Mouse (Mus musculus): ENCODE measurements around the gene Crisp2. TPM values are rescaled to one million over a fixed set of nuclear protein-coding genes. Genes with fewer than 3 reads are reported as not detected.

Crisp2 gene
- polyA plus RNA-seq, 1 experiment from 2014 or later, result 0.33 TPM

GRCm38 (mm10) chr17:40811560-40811959 lies 4.8 kb upstream of the Crisp2 start:
- Histone ChIP-seq H3K27me3 (ENCODE audit: control insufficient read depth, insufficient read depth, low read length) (no peaks in the 10 kb centered on the region), H3K9ac (ENCODE audit: low read depth, low read length) (no peak overlapping the region), H3K9me3 (replicated peaks; ENCODE audit: control insufficient read depth, low read length) (no peaks in the 10 kb centered on the region), H3K27ac (ENCODE audit: low read depth, low read length) (no peak overlapping the region), H3K4me2 (no peak overlapping the region), H3K36me3 (ENCODE audit: control insufficient read depth, insufficient read depth, low read length) (no peaks in the 10 kb centered on the region), H3K4me1 (ENCODE audit: control insufficient read depth, insufficient read depth, low read length) (peaks cover 2% of the 10 kb centered on the region; the same call in 1 of the 2 replicates), H3K4me3 (ENCODE audit: low read depth, low read length) (no peak overlapping the region)
- WGBS (ENCODE audit: insufficient replicate concordance), result 74% methylated on average over 1 of the region's 1 CpGs
- ATAC-seq (replicated peaks; ENCODE audit: insufficient number of reproducible peaks, low FRiP score, low TSS enrichment), result no peak

GRCm38 (mm10) chr17:40810934-40811333 lies 4.1 kb upstream of the Crisp2 start, which contains the start of gene Rhag:
TSS of gene Rhag (plus strand) at chr17:40811126.
- H3K4me3 ChIP-seq (ENCODE audit: low read depth, low read length), result peak within 1 kb of the TSS; percentile 30; the same call in 1 of the 2 replicates
- no peak within 1 kb of the TSS; the same call in 1 of the 2 replicates for H3K4me2 ChIP-seq
- H3K27me3 ChIP-seq (ENCODE audit: control insufficient read depth, insufficient read depth, low read length), result no peaks in the 10 kb centered on the region
- ATAC-seq (replicated peaks; ENCODE audit: insufficient number of reproducible peaks, low FRiP score, low TSS enrichment), result peak; percentile 75; the same call in 1 of the 2 replicates
- peaks cover 2% of the 10 kb centered on the region; the same call in 1 of the 2 replicates for H3K4me1 ChIP-seq (ENCODE audit: control insufficient read depth, insufficient read depth, low read length)
- H3K36me3 ChIP-seq (ENCODE audit: control insufficient read depth, insufficient read depth, low read length), result no peaks in the 10 kb centered on the region
- 0 out of 2 replicates have a peak within 1 kb of the TSS, but pooled peaks have one; percentile 28 for H3K9ac ChIP-seq (ENCODE audit: low read depth, low read length)
- no peaks in the 10 kb centered on the region for H3K9me3 ChIP-seq (replicated peaks; ENCODE audit: control insufficient read depth, low read length)
- WGBS (ENCODE audit: insufficient replicate concordance), result 47% methylated on average over 1 of the region's 1 CpGs
- H3K27ac ChIP-seq (ENCODE audit: low read depth, low read length), result no peak within 1 kb of the TSS

- Histone ChIP-seq H3K27ac (ENCODE audit: low read depth, low read length) (no peak overlapping the region), H3K4me2 (no peak overlapping the region), H3K4me1 (ENCODE audit: control insufficient read depth, insufficient read depth, low read length) (peaks cover 2% of the 10 kb centered on the region; the same call in 1 of the 2 replicates), H3K4me3 (ENCODE audit: low read depth, low read length) (no peak overlapping the region), H3K9me3 (replicated peaks; ENCODE audit: control insufficient read depth, low read length) (no peaks in the 10 kb centered on the region), H3K27me3 (ENCODE audit: control insufficient read depth, insufficient read depth, low read length) (no peaks in the 10 kb centered on the region), H3K9ac (ENCODE audit: low read depth, low read length) (no peak overlapping the region), H3K36me3 (ENCODE audit: control insufficient read depth, insufficient read depth, low read length) (no peaks in the 10 kb centered on the region)
- no peak for ATAC-seq (replicated peaks; ENCODE audit: insufficient number of reproducible peaks, low FRiP score, low TSS enrichment)
These were observed 1.3 kb upstream of the Crisp2 start for GRCm38 (mm10) chr17:40808071-40808470.

GRCm38 (mm10) chr17:40806550-40806949 lies 253 bp downstream of the Crisp2 start:
- H3K4me2 ChIP-seq, result peak overlapping the region; percentile 14; the same call in 1 of the 2 replicates
- peaks cover 2% of the 10 kb centered on the region; the same call in 1 of the 2 replicates for H3K4me1 ChIP-seq (ENCODE audit: control insufficient read depth, insufficient read depth, low read length)
- peak overlapping the region; percentile 68; the same call in 1 of the 2 replicates for H3K27ac ChIP-seq (ENCODE audit: low read depth, low read length)
- H3K27me3 ChIP-seq (ENCODE audit: control insufficient read depth, insufficient read depth, low read length), result no peaks in the 10 kb centered on the region
- ATAC-seq (replicated peaks; ENCODE audit: insufficient number of reproducible peaks, low FRiP score, low TSS enrichment), result peak; percentile 93
- H3K9me3 ChIP-seq (replicated peaks; ENCODE audit: control insufficient read depth, low read length), result no peaks in the 10 kb centered on the region
- 16% methylated on average over 3 of the region's 3 CpGs for WGBS (ENCODE audit: insufficient replicate concordance)
- no peak overlapping the region for H3K9ac ChIP-seq (ENCODE audit: low read depth, low read length)
- H3K4me3 ChIP-seq (ENCODE audit: low read depth, low read length), result no peak overlapping the region
- H3K36me3 ChIP-seq (ENCODE audit: control insufficient read depth, insufficient read depth, low read length), result no peaks in the 10 kb centered on the region

GRCm38 (mm10) chr17:40802707-40803340 lies 4.0 kb downstream of the Crisp2 start:
- Histone ChIP-seq H3K27me3 (ENCODE audit: control insufficient read depth, insufficient read depth, low read length) (no peaks in the 10 kb centered on the region), H3K4me3 (ENCODE audit: low read depth, low read length) (no peak overlapping the region)
- 84% methylated on average over 3 of the region's 3 CpGs for WGBS (ENCODE audit: insufficient replicate concordance)

GRCm38 (mm10) chr17:40793921-40794854 lies 12.6 kb downstream of the Crisp2 start:
- peak; percentile 55 for ATAC-seq (replicated peaks; ENCODE audit: insufficient number of reproducible peaks, low FRiP score, low TSS enrichment)
- no peak overlapping the region for H3K9ac ChIP-seq (ENCODE audit: low read depth, low read length)
- H3K27me3 ChIP-seq (ENCODE audit: control insufficient read depth, insufficient read depth, low read length), result no peaks in the 10 kb centered on the region
- no peaks in the 10 kb centered on the region for H3K36me3 ChIP-seq (ENCODE audit: control insufficient read depth, insufficient read depth, low read length)
- no peaks in the 10 kb centered on the region for H3K9me3 ChIP-seq (replicated peaks; ENCODE audit: control insufficient read depth, low read length)
- H3K4me3 ChIP-seq (ENCODE audit: low read depth, low read length), result no peak overlapping the region
- no peak overlapping the region for H3K4me2 ChIP-seq
- no peak overlapping the region for H3K27ac ChIP-seq (ENCODE audit: low read depth, low read length)
- H3K4me1 ChIP-seq (ENCODE audit: control insufficient read depth, insufficient read depth, low read length), result no peaks in the 10 kb centered on the region
- WGBS (ENCODE audit: insufficient replicate concordance), result 48% methylated on average over 20 of the region's 20 CpGs

More at GRCm38 (mm10) chr17:40802707-40803340, 4.0 kb downstream of the Crisp2 start:
- Histone ChIP-seq H3K9me3 (replicated peaks; ENCODE audit: control insufficient read depth, low read length) (no peaks in the 10 kb centered on the region), H3K4me2 (no peak overlapping the region), H3K36me3 (ENCODE audit: control insufficient read depth, insufficient read depth, low read length) (no peaks in the 10 kb centered on the region), H3K27ac (ENCODE audit: low read depth, low read length) (no peak overlapping the region), H3K4me1 (ENCODE audit: control insufficient read depth, insufficient read depth, low read length) (peaks cover 2% of the 10 kb centered on the region; the same call in 1 of the 2 replicates), H3K9ac (ENCODE audit: low read depth, low read length) (no peak overlapping the region)
- ATAC-seq (replicated peaks; ENCODE audit: insufficient number of reproducible peaks, low FRiP score, low TSS enrichment), result no peak

GRCm38 (mm10) chr17:40789877-40790276 lies 16.9 kb downstream of the Crisp2 start:
- Histone ChIP-seq H3K4me1 (ENCODE audit: control insufficient read depth, insufficient read depth, low read length) (no peaks in the 10 kb centered on the region), H3K4me3 (ENCODE audit: low read depth, low read length) (no peak overlapping the region), H3K9ac (ENCODE audit: low read depth, low read length) (no peak overlapping the region), H3K27ac (ENCODE audit: low read depth, low read length) (no peak overlapping the region), H3K27me3 (ENCODE audit: control insufficient read depth, insufficient read depth, low read length) (no peaks in the 10 kb centered on the region), H3K36me3 (ENCODE audit: control insufficient read depth, insufficient read depth, low read length) (no peaks in the 10 kb centered on the region), H3K4me2 (no peak overlapping the region), H3K9me3 (replicated peaks; ENCODE audit: control insufficient read depth, low read length) (no peaks in the 10 kb centered on the region)
- no peak for ATAC-seq (replicated peaks; ENCODE audit: insufficient number of reproducible peaks, low FRiP score, low TSS enrichment)

- no peaks in the 10 kb centered on the region for H3K4me1 ChIP-seq (ENCODE audit: control insufficient read depth, insufficient read depth, low read length)
- 67% methylated on average over 1 of the region's 1 CpGs for WGBS (ENCODE audit: insufficient replicate concordance)
- no peak overlapping the region for H3K27ac ChIP-seq (ENCODE audit: low read depth, low read length)
- H3K4me3 ChIP-seq (ENCODE audit: low read depth, low read length), result no peak overlapping the region
- H3K27me3 ChIP-seq (ENCODE audit: control insufficient read depth, insufficient read depth, low read length), result no peaks in the 10 kb centered on the region
- H3K9ac ChIP-seq (ENCODE audit: low read depth, low read length), result no peak overlapping the region
- H3K4me2 ChIP-seq, result no peak overlapping the region
- H3K9me3 ChIP-seq (replicated peaks; ENCODE audit: control insufficient read depth, low read length), result no peaks in the 10 kb centered on the region
- no peaks in the 10 kb centered on the region for H3K36me3 ChIP-seq (ENCODE audit: control insufficient read depth, insufficient read depth, low read length)
- ATAC-seq (replicated peaks; ENCODE audit: insufficient number of reproducible peaks, low FRiP score, low TSS enrichment), result no peak
These were observed 39.7 kb downstream of the Crisp2 start for GRCm38 (mm10) chr17:40767120-40767519.
